Mouse (Mus musculus) frontal cortex, postnatal 14 days (tissue): ENCODE data around the gene Plekhh3.
A peak's percentile ranks its signal among the peaks of the same experiment; 100 is the strongest.

Experiments used
- DNase-seq, 2 experiments: peaks; one replicate each; pipeline ENCODE4 v3.0.0; 2022; ENCODE audit warnings: low spot score in 2 of 2

Plekhh3 gene

GRCm38 (mm10) chr11:101186526-101187247 lies 15.5 kb upstream of the Plekhh3 start:
- no peak for DNase-seq

GRCm38 (mm10) chr11:101185441-101185840 lies 14.3 kb upstream of the Plekhh3 start:
- DNase-seq: no peak

GRCm38 (mm10) chr11:101184984-101185383 lies 13.8 kb upstream of the Plekhh3 start:
- DNase-seq: no peak

GRCm38 (mm10) chr11:101182771-101183517 lies 11.8 kb upstream of the Plekhh3 start:
- no peak for DNase-seq

GRCm38 (mm10) chr11:101181961-101182360 lies 10.8 kb upstream of the Plekhh3 start:
- DNase-seq: no peak

- DNase-seq: no peak
Measured at GRCm38 (mm10) chr11:101180846-101181740, 9.9 kb upstream of the Plekhh3 start.

GRCm38 (mm10) chr11:101180261-101180660 lies 9.1 kb upstream of the Plekhh3 start:
- DNase-seq: no peak

- no peak for DNase-seq
Measured at GRCm38 (mm10) chr11:101179306-101179705, 8.2 kb upstream of the Plekhh3 start.

- no peak for DNase-seq
Measured at GRCm38 (mm10) chr11:101178061-101179058, 7.2 kb upstream of the Plekhh3 start.

GRCm38 (mm10) chr11:101176933-101177773 lies 6.0 kb upstream of the Plekhh3 start:
- DNase-seq: peak in 1 of 2 experiments; percentile 64

GRCm38 (mm10) chr11:101176117-101176691 lies 5.1 kb upstream of the Plekhh3 start:
- no peak for DNase-seq

GRCm38 (mm10) chr11:101175636-101176116 lies 4.5 kb upstream of the Plekhh3 start:
- no peak for DNase-seq

- DNase-seq: no peak
Measured at GRCm38 (mm10) chr11:101174851-101175628, 3.9 kb upstream of the Plekhh3 start, which contains the start of gene Ccr10. Gene Ccr10, minus strand, starts transcription at chr11:101175443.

- DNase-seq: no peak
Measured at GRCm38 (mm10) chr11:101174389-101174745, 3.2 kb upstream of the Plekhh3 start.

GRCm38 (mm10) chr11:101173631-101174388 lies 2.7 kb upstream of the Plekhh3 start:
- peak in 1 of 2 experiments; percentile 62 for DNase-seq

GRCm38 (mm10) chr11:101173112-101173511 lies 2.0 kb upstream of the Plekhh3 start:
- DNase-seq: no peak

GRCm38 (mm10) chr11:101172434-101172815 lies 1.3 kb upstream of the Plekhh3 start:
- DNase-seq: no peak
